In the genomic region with DNA sequence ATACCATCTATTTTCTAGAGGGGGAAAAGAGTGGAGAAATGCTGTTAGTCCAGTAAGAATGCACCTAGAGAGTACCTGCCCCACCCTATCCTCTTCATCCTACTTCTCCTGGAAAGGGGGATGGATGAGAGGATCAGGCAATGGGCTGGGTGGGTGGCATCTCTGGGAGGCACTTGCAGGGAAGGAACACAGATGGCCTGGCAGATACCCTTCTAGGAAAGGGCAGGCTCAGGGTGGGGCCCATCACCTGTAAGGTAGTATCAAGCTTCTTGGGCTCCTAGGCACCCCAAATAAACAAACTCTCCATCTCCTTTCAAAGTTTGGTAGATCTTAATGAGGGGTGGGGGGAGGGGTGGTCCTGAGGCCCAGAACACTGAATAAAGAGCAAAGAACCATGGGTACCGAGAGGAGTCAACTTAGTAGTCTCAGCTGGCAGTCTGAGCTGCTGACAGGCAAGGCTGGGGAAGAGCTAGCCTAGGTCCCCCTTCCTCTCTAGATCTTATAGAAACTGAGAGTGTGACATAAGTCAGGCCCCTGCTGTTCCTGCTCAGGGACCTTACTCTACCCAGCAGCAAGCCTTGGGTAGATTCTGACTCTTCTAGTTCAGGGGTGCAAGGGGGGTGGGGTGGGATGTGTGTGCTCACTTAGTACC, we compare ENCODE assay signal across 11 mouse cellular contexts. TPM values are rescaled to one million over a fixed set of nuclear protein-coding genes. Genes with fewer than 3 reads are reported as not detected.
DNase-seq lines count a peak whose midpoint lies in the region; ATAC-seq and TF ChIP-seq lines count a peak whose summit lies in the region.
"Had no signal": no experiment of that assay in that cellular context is flagged by ENCODE, and none has a peak within 500 bp of the region (broad histone marks: within the 10 kb centered on the region; RNA-seq: fewer than 3 reads in every experiment).

No protein-coding gene starts in this region.

- H3K9me3 ChIP-seq in forebrain, embryonic 10.5 days, result no peaks in the 10 kb centered on the region
- H3K9me3 ChIP-seq in forebrain, embryonic 14.5 days (replicated peaks; ENCODE audit: control insufficient read depth, low read length), result no peaks in the 10 kb centered on the region
- H3K9me3 ChIP-seq in lung, embryonic 15.5 days, result no peaks in the 10 kb centered on the region
- H3K9me3 ChIP-seq in hindbrain, postnatal 0 days (ENCODE audit: low read length), result no peaks in the 10 kb centered on the region
- H3K9me3 ChIP-seq in neural tube, embryonic 13.5 days, result no peaks in the 10 kb centered on the region
- H3K9me3 ChIP-seq: megakaryocyte, embryonic 14.5 days had no signal

- no peak for TF ChIP-seq CTCF in hindbrain, postnatal 0 days (IDR thresholded peaks at IDR 0.05; ENCODE audit: low read depth)

- ATAC-seq in forebrain, embryonic 14.5 days, result no peak
- ATAC-seq in lung, embryonic 15.5 days (ENCODE audit: borderline replicate concordance, extremely low read depth, low FRiP score, low TSS enrichment), result no peak
- no peak for ATAC-seq in hindbrain, postnatal 0 days
- no peak for ATAC-seq in neural tube, embryonic 13.5 days (ENCODE audit: low read depth)
- ATAC-seq: Patski had no signal

- H3K4me3 ChIP-seq in forebrain, embryonic 10.5 days, result no peak overlapping the region
- H3K4me3 ChIP-seq in forebrain, embryonic 14.5 days (ENCODE audit: low read depth, low read length), result no peak overlapping the region
- no peak overlapping the region for H3K4me3 ChIP-seq in lung, embryonic 15.5 days
- H3K4me3 ChIP-seq in hindbrain, postnatal 0 days (ENCODE audit: low read length), result no peak overlapping the region
- no peak overlapping the region for H3K4me3 ChIP-seq in neural tube, embryonic 13.5 days

- peaks cover 58% of the 10 kb centered on the region for H3K4me1 ChIP-seq in forebrain, embryonic 10.5 days
- H3K4me1 ChIP-seq in forebrain, embryonic 14.5 days (ENCODE audit: control insufficient read depth, insufficient read depth, low read length), result peaks cover 15% of the 10 kb centered on the region
- peaks cover 38% of the 10 kb centered on the region for H3K4me1 ChIP-seq in lung, embryonic 15.5 days
- H3K4me1 ChIP-seq in hindbrain, postnatal 0 days (ENCODE audit: insufficient read depth, low read length), result peaks cover 5% of the 10 kb centered on the region; the same call in 1 of the 2 replicates
- H3K4me1 ChIP-seq in neural tube, embryonic 13.5 days (replicated peaks), result peaks cover 41% of the 10 kb centered on the region

- no peak overlapping the region for H3K4me2 ChIP-seq in forebrain, embryonic 14.5 days (ENCODE audit: low read length)
- H3K4me2 ChIP-seq in lung, embryonic 15.5 days, result 0 out of 2 replicates have a peak overlapping the region, but pooled peaks have one; percentile 93
- H3K4me2 ChIP-seq in hindbrain, postnatal 0 days (ENCODE audit: low read depth, low read length), result peak overlapping the region; percentile 97
- H3K4me2 ChIP-seq in neural tube, embryonic 13.5 days, result peak overlapping the region; percentile 85

- H3K27ac ChIP-seq in forebrain, embryonic 10.5 days, result peak overlapping the region; percentile 18; the same call in 1 of the 2 replicates
- no peak overlapping the region for H3K27ac ChIP-seq in forebrain, embryonic 14.5 days (ENCODE audit: low read depth, low read length)
- no peak overlapping the region for H3K27ac ChIP-seq in lung, embryonic 15.5 days
- H3K27ac ChIP-seq in hindbrain, postnatal 0 days, result no peak overlapping the region
- H3K27ac ChIP-seq in neural tube, embryonic 13.5 days (replicated peaks), result no peak overlapping the region
- H3K27ac ChIP-seq: kidney, postnatal 0 days had no signal

- no peaks in the 10 kb centered on the region for H3K36me3 ChIP-seq in forebrain, embryonic 10.5 days (replicated peaks)
- no peaks in the 10 kb centered on the region for H3K36me3 ChIP-seq in forebrain, embryonic 14.5 days (ENCODE audit: control insufficient read depth, insufficient read depth, low read length)
- no peaks in the 10 kb centered on the region for H3K36me3 ChIP-seq in lung, embryonic 15.5 days
- H3K36me3 ChIP-seq in hindbrain, postnatal 0 days (ENCODE audit: insufficient read depth, low read length), result no peaks in the 10 kb centered on the region
- no peaks in the 10 kb centered on the region for H3K36me3 ChIP-seq in neural tube, embryonic 13.5 days

- 45% methylated on average over 1 of the region's 1 CpGs for WGBS in forebrain, embryonic 10.5 days
- 43% methylated on average over 1 of the region's 1 CpGs for WGBS in forebrain, embryonic 14.5 days
- 58% methylated on average over 1 of the region's 1 CpGs for WGBS in lung, embryonic 15.5 days
- 46% methylated on average over 1 of the region's 1 CpGs for WGBS in hindbrain, postnatal 0 days
- 48% methylated on average over 1 of the region's 1 CpGs for WGBS in neural tube, embryonic 13.5 days

- peaks cover 44% of the 10 kb centered on the region for H3K27me3 ChIP-seq in forebrain, embryonic 10.5 days (ENCODE audit: poor library complexity, severe bottlenecking)
- H3K27me3 ChIP-seq in forebrain, embryonic 14.5 days (replicated peaks; ENCODE audit: control insufficient read depth, insufficient read depth, low read length), result peaks cover 6% of the 10 kb centered on the region; the same call in 1 of the 2 replicates
- no peaks in the 10 kb centered on the region for H3K27me3 ChIP-seq in lung, embryonic 15.5 days
- no peaks in the 10 kb centered on the region for H3K27me3 ChIP-seq in hindbrain, postnatal 0 days (ENCODE audit: insufficient read depth, low read length)
- peaks cover 9% of the 10 kb centered on the region; the same call in 1 of the 2 replicates for H3K27me3 ChIP-seq in neural tube, embryonic 13.5 days
- H3K27me3 ChIP-seq: Patski had no signal

- no peak overlapping the region for H3K9ac ChIP-seq in forebrain, embryonic 14.5 days (ENCODE audit: low read length)
- H3K9ac ChIP-seq in lung, embryonic 15.5 days, result no peak overlapping the region
- no peak overlapping the region for H3K9ac ChIP-seq in hindbrain, postnatal 0 days (replicated peaks; ENCODE audit: low read length)
- peak overlapping the region; percentile 69; the same call in 1 of the 2 replicates for H3K9ac ChIP-seq in neural tube, embryonic 13.5 days

- no peak for DNase-seq in forebrain, embryonic 10.5 days (ENCODE audit: extremely low spot score, low spot score)
- DNase-seq in forebrain, embryonic 14.5 days (ENCODE audit: low spot score), result no peak
- DNase-seq in lung, postnatal 14 days, result no peak
- DNase-seq in hindbrain, postnatal 0 days (ENCODE audit: low spot score), result no peak
- no peak for DNase-seq in urinary bladder, postnatal 36 days (ENCODE audit: low spot score in 2 of 2)
- no peak for DNase-seq in kidney, postnatal 4 days

RNA-seq across cellular contexts. Expression of a gene that starts 3.4 kb away (rescaled TPM):
- 3.2 and 4.2 TPM in 2 replicates for polyA plus RNA-seq in forebrain, embryonic 10.5 days (2016; fragmentation: Nextera tagmentation; extraction: Ambion mirVana)
- polyA plus RNA-seq in forebrain, embryonic 14.5 days (2014; fragmentation: Nextera tagmentation; extraction: Ambion mirVana), result 10.2 and 14.1 TPM in 2 replicates
- 9.0 and 9.6 TPM in 2 replicates for polyA plus RNA-seq in lung, embryonic 15.5 days (2015; fragmentation: Nextera tagmentation; extraction: Ambion mirVana)
- 56.6 and 57.3 TPM in 2 replicates for total RNA-seq in hindbrain, postnatal 0 days (2014; rRNA removed)
- polyA plus RNA-seq in hindbrain, postnatal 0 days (2015; fragmentation: Nextera tagmentation; extraction: Ambion mirVana), result 13.2 and 13.4 TPM in 2 replicates
- 10.7 and 13.7 TPM in 2 replicates for polyA plus RNA-seq in neural tube, embryonic 13.5 days (2015; fragmentation: Nextera tagmentation; extraction: Ambion mirVana)
